Mouse (Mus musculus): Measurements from ENCODE around the gene Scarf1. TPM values are rescaled to one million over a fixed set of nuclear protein-coding genes. Genes with fewer than 3 reads are reported as not detected.
A peak's percentile ranks its signal among the peaks of the same experiment; 100 is the strongest.

Gene Scarf1
- polyA plus RNA-seq, 1 experiment from 2014 or later, result 3.2 TPM

DNA sequence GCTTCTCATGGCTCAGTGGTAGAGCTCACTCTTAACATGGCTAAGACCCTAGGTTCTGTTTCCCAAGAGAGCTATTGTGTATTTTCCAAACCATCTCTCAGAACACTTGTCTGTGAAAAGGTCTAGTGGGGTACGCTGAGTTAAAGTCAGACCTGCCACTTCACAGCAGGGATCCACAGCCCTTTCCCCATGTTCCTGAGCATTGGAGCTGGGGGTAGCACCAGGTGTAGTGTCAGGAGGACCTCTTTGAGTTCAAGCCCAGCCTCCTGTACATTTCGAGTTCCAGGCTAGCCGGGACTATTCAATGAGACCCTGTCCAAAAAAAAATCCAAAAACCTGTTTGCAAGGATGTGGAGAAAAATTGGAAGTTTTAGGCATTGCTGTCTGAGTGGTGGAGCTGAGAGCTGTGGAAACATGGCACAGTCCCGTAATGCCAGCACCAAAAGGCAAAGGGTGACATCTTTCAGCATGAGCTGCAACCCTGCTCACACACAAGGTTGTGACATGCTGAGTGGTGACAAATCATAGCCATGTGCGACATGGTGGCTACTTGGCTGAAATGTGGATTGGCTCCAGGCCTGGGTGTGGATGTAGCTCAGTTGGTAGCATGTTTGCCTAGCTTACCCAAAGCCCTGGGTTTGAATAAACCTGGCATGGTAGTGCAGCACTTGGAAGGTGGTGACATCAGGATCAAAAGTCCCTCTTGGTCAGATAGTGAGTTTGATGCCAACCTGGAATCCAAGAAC lies 61.2 kb downstream of the Scarf1 start:
- Histone ChIP-seq H3K36me3 (ENCODE audit: control insufficient read depth, insufficient read depth) (no peaks in the 10 kb centered on the region; the same call in 1 of the 2 replicates), H3K27ac (ENCODE audit: low read depth, low read length) (no peak overlapping the region), H3K27me3 (replicated peaks; ENCODE audit: control insufficient read depth, insufficient read depth, low read length) (no peaks in the 10 kb centered on the region), H3K9ac (ENCODE audit: low read depth, low read length) (no peak overlapping the region), H3K4me1 (replicated peaks; ENCODE audit: control insufficient read depth, insufficient read depth, low read length) (peaks cover 9% of the 10 kb centered on the region), H3K4me2 (replicated peaks; ENCODE audit: low read depth) (no peak overlapping the region), H3K9me3 (ENCODE audit: control insufficient read depth) (no peaks in the 10 kb centered on the region), H3K4me3 (ENCODE audit: low read depth, low read length) (no peak overlapping the region)
- no peak for ATAC-seq
- no peak for TF ChIP-seq CTCF (IDR thresholded peaks at IDR 0.05; ENCODE audit: low read depth)
- 91% methylated on average over 5 of the region's 5 CpGs for WGBS

GRCm38 (mm10) chr11:75575560-75576123 lies 62.3 kb downstream of the Scarf1 start:
- no peak for ATAC-seq
- H3K36me3 ChIP-seq (ENCODE audit: control insufficient read depth, insufficient read depth), result no peaks in the 10 kb centered on the region; the same call in 1 of the 2 replicates
- no peak overlapping the region for H3K9ac ChIP-seq (ENCODE audit: low read depth, low read length)
- 82% methylated on average over 9 of the region's 9 CpGs for WGBS
- H3K4me2 ChIP-seq (replicated peaks; ENCODE audit: low read depth), result no peak overlapping the region
- H3K9me3 ChIP-seq (ENCODE audit: control insufficient read depth), result no peaks in the 10 kb centered on the region
- H3K4me3 ChIP-seq (ENCODE audit: low read depth, low read length), result no peak overlapping the region
- H3K27me3 ChIP-seq (replicated peaks; ENCODE audit: control insufficient read depth, insufficient read depth, low read length), result no peaks in the 10 kb centered on the region
- H3K4me1 ChIP-seq (replicated peaks; ENCODE audit: control insufficient read depth, insufficient read depth, low read length), result peaks cover 9% of the 10 kb centered on the region
- 0 out of 2 replicates have a peak overlapping the region, but pooled peaks have one; percentile 28 for H3K27ac ChIP-seq (ENCODE audit: low read depth, low read length)
- no peak for TF ChIP-seq CTCF (IDR thresholded peaks at IDR 0.05; ENCODE audit: low read depth)

MicroRNA genes within 50 kb of the gene (microRNA counts, 519-probe panel; counts per million panel counts)
- 6,102 counts per million, percentile 97 among the panel's probes with 10 or more counts for microRNA mmu-miR-22

Small RNA genes lying within 50 kb of the gene (microRNA-seq; reads per million reads assigned to microRNA genes)
- gene Mir22 (25,853 reads per million, percentile 97 among the genes with 10 or more reads in this experiment), gene Mir3971 (not detected)

Other genes with a start within 250 kb of the Scarf1 start
- 32.1 and 34.4 TPM in 2 replicates for gene Rpa1, start 165.2 kb upstream of the Scarf1 start, polyA plus RNA-seq (2015; fragmentation: Nextera tagmentation; extraction: Ambion mirVana)
- 3.1 and 3.4 TPM in 2 replicates for gene Smyd4, start 165.1 kb upstream of the Scarf1 start, polyA plus RNA-seq (2015; fragmentation: Nextera tagmentation; extraction: Ambion mirVana)
- gene Serpinf1, start 90.8 kb upstream of the Scarf1 start, polyA plus RNA-seq (2015; fragmentation: Nextera tagmentation; extraction: Ambion mirVana), result 20.7 and 21.4 TPM in 2 replicates
- gene Serpinf2, start 73.9 kb upstream of the Scarf1 start, polyA plus RNA-seq (2015; fragmentation: Nextera tagmentation; extraction: Ambion mirVana), result 2.7 and 4.0 TPM in 2 replicates
- 8.8 and 9.9 TPM in 2 replicates for gene Wdr81, start 58.8 kb upstream of the Scarf1 start, polyA plus RNA-seq (2015; fragmentation: Nextera tagmentation; extraction: Ambion mirVana)
- 52.7 and 53.9 TPM in 2 replicates for gene Tlcd2, start 51.8 kb upstream of the Scarf1 start, polyA plus RNA-seq (2015; fragmentation: Nextera tagmentation; extraction: Ambion mirVana)
- gene Prpf8, start 26.7 kb upstream of the Scarf1 start, polyA plus RNA-seq (2015; fragmentation: Nextera tagmentation; extraction: Ambion mirVana), result 15.4 and 15.5 TPM in 2 replicates
- gene Rilp, start 3.4 kb upstream of the Scarf1 start, polyA plus RNA-seq (2015; fragmentation: Nextera tagmentation; extraction: Ambion mirVana), result 6.8 and 6.9 TPM in 2 replicates
- gene Slc43a2, start 18.2 kb downstream of the Scarf1 start, polyA plus RNA-seq (2015; fragmentation: Nextera tagmentation; extraction: Ambion mirVana), result 46.4 and 59.5 TPM in 2 replicates
- 160 and 161 TPM in 2 replicates for gene Pitpna, start 74.6 kb downstream of the Scarf1 start, polyA plus RNA-seq (2015; fragmentation: Nextera tagmentation; extraction: Ambion mirVana)
- gene Inpp5k, start 117.4 kb downstream of the Scarf1 start, polyA plus RNA-seq (2015; fragmentation: Nextera tagmentation; extraction: Ambion mirVana), result 20.6 and 23.8 TPM in 2 replicates
- 27.7 and 28.3 TPM in 2 replicates for gene Myo1c, start 137.0 kb downstream of the Scarf1 start, polyA plus RNA-seq (2015; fragmentation: Nextera tagmentation; extraction: Ambion mirVana)
- 64.8 and 64.9 TPM in 2 replicates for gene Crk, start 165.7 kb downstream of the Scarf1 start, polyA plus RNA-seq (2015; fragmentation: Nextera tagmentation; extraction: Ambion mirVana)
- 365 and 373 TPM in 2 replicates for gene Ywhae, start 219.3 kb downstream of the Scarf1 start, polyA plus RNA-seq (2015; fragmentation: Nextera tagmentation; extraction: Ambion mirVana)

Data from intestine, postnatal 0 days (tissue).